Mouse (Mus musculus): ENCODE data around the gene Sp6.
A peak's percentile ranks its signal among the peaks of the same experiment; 100 is the strongest.

Sp6 gene

GRCm38 (mm10) chr11:96982859-96983258 lies 30.3 kb upstream of the Sp6 start, which contains the start of gene Sp2:
Gene Sp2, minus strand, starts transcription at chr11:96982959.
- DNase-seq, result peak in 1 of 2 experiments; percentile 27

DNA sequence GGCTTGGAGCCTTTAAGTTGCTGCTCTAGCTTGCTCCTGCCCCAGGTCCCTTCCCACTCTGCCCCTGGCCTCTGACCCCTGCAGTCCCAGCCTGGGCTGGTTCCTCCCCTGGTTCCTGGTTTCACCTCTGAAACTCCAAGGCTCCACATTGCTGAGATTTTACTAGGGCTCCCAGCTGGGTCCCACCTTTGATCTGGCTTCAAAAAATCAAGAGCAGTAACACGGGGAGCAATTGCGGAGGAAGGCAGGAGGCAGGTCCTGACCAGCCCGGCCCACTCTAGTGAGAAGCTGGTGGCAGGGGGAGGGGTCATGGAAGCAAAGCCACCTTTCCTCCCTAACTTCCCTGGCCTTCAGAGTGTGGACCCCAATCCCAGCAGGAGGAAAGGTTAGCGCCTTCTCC lies 28.3 kb upstream of the Sp6 start:
- DNase-seq, result no peak

GRCm38 (mm10) chr11:96986463-96986862 lies 26.7 kb upstream of the Sp6 start:
- no peak for DNase-seq

DNA sequence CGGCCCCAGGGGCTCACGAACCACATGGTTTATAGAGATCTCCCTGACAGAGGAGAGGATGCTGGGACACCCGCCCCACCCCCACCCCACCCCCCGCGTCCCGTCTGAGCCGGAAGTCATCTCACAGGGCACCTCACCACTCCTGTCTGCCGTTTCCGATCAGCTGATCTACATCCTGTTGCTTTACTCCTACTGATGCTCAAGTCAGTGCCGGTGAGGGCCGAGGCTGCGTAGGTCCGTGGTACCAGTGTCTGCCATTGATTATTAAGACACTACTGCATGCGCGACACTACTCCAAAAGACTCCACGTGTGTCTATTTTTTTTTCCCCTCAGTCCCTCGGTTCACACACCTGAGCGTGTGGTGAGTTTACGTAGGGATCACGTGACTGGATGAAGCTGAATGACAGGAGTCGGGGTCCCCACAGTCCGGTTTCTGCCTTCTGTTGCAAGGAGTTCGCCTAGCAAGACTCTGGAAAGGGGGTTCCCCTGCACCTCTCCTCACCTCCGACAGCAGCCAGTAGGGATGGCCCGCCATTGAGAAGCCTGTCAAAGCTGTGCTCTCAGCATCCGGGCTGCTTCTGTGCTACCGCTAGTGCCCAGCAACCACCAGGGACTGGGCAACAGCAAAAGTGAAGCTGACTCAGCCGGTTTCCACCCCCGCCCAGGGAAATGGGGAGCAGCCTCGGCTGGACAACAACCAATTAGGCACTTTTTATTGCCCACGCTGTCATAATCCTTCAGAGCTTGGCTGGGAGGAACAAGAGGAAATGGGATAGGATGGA lies 25.1 kb upstream of the Sp6 start:
- no peak for DNase-seq

DNA sequence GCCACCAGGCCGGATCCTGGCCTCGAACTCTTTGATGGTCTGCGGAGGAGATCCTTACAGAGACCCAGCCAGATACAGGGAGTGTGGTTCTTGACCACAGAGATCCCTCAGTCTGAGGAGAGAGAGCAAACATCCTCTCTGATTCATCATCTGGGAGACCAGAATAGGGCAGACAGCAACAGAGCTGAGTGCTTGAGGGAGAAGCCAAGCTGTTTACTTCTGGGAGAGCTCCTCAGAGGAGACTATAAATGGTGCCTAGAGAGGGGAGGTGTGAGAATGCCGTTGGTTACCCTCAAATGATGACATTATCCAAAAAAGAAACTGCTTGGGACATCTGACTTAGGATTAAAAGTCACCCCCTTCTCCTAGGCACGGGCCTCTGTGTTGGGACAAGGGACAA lies 21.7 kb upstream of the Sp6 start:
- no peak for DNase-seq

DNA sequence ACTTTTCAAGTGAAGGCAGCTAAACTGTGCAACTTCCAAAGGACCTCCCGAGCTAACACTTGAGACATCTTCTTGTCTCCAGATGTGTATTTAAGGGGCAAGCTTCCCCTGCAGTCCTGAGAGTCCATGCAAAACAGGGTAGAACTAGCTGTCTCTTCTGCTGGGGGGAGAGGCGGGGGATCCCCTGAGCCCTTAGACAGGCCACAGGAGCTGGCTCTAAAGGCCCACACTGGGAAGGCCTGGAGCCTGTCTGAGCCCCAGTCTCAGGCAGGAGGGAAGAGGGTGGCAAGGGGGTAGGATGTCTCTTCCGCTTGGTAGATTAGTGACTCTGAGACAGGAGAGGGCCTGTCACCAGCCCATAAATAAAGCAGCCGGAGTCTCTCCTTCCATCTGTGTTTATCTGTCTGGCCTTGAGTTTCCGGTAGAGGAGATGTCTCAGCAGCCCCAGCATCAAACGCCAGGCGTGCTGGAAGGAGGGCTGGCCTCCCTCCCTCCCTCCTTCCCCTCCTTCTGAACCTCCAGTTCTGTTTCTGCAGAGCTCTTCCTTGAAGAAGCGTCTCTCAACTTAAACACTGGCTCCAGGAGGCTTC lies 20.4 kb upstream of the Sp6 start:
- DNase-seq, result no peak

- DNase-seq, result no peak
Measured at GRCm38 (mm10) chr11:96995031-96995430, 18.2 kb upstream of the Sp6 start.

DNA sequence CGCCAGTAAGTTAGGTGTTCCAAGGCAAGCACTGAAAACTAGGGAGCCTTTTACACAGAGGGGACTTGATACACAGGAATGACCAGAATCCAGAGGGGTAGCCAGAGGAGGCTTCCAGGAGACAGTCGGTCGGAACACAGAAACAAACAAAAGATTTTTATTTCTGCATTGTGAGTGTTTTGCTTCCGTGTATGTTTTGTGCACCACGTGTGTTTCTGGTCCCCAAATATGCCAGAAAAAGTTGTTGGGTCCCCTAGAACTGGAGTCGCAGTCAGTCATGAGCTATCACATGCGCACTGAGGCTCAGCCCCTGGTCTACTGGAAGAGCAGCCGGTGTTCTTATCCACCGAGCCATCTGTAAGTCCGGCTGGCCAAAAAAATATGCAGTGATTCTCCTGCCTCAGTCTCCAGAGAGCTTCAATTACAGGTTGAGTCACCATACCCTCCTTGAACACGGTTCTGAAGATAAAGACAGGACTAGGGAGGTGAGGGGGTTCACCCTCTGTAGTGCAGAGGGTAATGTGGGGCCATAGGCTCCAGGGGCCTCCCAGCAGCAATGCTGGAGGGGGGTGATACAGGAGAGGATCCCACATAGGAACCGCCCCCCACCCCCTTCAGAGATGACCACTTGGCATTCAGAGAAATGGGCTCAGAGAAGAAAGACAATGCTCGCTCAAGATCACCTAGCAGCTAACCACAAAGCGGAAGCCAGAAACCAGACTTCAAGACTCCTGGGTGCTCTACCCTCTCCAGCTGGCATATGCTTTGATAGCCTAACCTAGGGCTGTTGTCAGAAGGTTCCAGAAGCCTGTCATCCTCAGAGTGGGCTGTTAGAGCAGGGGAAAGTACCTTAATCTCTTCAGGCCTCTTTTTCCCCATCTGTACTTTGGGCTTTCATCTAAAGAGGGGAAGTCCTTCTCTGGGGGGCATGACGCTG lies 17.1 kb upstream of the Sp6 start:
- DNase-seq, result no peak

DNA sequence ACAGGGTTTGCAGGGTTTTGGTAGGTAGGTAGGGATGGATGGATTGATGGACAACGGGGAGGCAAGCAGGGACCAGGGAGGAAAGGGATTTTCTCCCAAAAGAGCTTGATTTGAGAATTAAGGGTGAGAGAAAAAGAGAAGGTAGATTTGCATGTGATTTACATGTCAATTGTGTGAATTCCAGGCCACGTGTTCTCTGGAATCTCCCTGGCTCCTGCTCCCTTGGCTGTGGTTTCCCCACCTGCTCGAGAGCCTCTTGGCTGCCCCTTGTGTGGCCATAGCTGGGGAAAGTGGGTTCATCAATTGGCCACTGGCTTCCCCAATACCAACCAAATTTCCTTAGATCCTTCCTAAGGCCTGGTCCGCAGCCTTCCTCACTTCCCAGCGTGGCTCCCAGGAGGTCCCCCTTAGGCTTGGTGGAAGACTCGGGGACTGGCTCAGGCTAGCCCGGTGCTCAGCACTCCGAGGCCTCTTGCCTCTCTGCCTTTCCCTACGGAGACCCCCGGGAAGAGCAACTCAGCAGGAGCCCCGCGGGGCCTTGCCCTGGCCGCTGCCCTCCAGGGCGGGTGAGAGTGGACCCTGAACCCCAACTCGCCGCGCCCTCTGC lies 16.3 kb upstream of the Sp6 start:
- no peak for DNase-seq

- DNase-seq, result peak; percentile 54 to 57
Measured at GRCm38 (mm10) chr11:96997380-96997956, 15.7 kb upstream of the Sp6 start.

- no peak for DNase-seq
Measured at GRCm38 (mm10) chr11:97003170-97003569, 10.0 kb upstream of the Sp6 start.

DNA sequence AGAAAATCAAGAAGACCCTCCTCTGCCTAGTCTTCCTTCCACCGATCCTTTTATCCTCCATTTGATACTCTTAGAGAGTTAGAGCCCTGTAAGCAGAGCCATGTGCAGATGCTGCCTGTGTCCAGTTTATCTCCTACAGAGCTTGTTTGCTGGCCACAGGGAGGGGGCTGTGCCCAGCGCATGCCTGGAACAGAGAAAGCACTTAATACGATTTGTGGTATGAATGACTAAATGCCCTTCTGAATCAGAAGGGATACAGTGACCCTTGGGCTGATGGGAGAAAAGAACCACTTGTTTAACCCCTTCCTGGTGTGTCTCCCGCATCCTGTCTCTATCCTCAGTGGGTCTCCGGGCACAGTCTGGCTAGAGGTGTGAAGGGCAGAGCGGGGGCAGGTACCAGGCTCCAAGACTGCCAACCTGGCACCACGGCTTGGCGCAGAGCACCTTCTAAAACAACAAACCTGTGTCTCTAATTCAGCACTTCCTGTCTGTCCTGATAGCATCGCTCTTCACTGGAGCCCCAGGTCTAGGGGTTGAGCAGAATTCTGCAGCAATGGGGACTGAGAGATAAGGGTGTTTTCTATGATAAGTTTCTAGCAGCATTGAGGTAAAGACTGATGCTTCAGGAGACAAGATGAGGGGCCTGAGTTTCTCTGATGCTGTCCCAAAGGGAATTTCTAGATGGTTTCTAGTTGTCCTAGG lies 6.0 kb upstream of the Sp6 start:
- no peak for DNase-seq

- no peak for DNase-seq
Measured at GRCm38 (mm10) chr11:97009198-97009790, 3.9 kb upstream of the Sp6 start.

DNA sequence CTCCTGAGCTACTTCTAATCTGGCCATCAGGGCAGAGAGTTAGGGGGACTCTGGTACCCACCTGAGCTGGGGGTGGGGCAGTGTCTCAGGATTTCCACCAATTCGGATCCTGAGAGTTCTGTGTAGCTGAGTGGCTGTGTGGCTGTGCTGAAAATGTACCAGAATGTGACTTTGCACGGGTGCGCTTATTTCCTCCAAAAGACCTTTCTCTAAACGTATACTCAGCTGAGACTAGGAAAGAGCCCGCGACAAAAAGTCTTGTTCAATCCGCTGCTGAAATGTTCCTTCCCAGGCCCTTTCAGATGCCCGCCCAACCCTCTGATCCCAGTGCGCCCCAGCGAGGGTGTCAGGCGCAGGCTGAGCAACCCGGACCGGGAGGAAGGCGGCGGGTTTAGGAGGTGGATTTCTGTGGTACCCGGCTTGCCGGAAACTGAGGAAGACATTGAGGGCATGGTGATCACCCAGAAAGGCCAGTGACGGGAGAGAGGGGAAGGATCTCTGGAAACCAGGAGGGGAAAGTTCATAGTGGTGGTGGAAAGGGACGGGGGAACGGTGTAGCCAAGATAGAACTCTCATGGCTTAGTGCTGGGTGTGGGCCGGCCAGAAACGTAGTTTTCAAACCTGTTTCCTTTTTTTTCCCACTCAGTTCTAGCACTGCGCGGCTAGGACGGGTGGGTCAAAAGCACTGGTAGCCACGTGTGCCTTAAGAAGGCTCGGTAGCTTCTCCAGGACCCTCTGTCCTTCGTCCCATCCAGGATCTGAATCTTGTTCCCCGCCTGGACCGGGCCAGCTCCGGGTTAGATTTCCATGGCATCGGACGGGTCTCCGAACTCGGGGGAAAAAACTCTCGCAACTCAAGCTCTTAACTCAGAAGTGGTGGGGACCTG lies 4.7 kb downstream of the Sp6 start:
- DNase-seq, result peak in 1 of 2 experiments; percentile 18

DNA sequence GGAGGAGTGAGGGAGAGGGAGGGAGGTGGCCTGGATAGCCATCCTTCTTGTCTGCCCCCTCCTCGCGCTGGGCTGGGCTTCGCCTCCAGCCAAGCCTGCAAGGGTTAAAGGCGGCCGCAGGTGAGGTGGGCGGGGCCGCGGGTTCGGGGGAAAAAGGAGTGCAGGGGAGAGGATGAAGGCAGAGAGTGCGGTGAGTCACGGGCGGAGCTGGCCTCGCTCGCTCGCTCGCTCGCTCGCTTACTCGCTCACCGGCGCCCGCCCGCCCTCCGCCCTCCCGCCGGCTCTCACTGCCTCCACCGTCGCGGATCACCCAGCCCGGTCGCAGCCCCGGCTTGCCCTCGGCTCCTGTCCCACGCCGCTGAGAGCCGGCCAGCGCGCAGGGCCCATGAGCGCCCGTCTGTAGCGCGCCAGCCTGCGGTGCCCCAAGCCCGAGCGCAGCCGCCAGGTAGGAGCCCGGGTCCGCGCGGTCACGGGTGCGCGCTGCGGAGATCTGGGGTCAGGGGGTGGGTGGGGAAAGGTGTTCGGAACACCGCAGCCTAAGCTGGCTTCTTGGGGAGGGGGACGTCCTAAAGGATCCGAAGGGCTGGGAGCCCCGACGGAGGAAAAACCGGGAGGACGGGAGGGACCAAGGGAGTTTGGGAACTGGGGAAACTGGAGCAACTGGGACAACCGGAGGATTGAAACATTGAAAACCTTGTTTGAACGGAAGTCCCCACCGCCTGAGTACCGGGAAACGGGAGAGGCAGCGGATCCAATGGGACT lies 5.6 kb downstream of the Sp6 start:
- peak in 1 of 2 experiments; percentile 21 for DNase-seq

DNA sequence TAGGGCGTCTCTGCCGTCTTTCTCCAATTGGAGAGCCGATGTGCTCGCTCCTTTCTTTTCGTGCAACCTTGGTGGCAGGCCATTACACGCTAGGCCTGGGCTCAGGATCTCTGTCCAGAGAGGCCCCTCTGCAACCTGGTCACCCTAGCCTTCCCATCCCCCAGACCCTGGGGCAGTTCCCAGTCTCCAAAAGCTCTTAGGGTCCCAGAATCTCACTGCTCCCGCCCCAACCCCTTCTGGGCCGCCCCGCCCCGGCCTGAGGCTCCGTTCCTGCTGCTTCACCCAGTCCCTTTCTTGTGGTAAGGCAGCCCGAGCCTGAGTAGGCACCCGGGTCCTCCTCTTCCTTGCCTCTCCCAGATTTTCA lies 6.1 kb downstream of the Sp6 start:
- DNase-seq, result no peak

- DNase-seq, result peak in 1 of 2 experiments; percentile 18
Measured at GRCm38 (mm10) chr11:97021121-97021765, 8.0 kb downstream of the Sp6 start.

DNA sequence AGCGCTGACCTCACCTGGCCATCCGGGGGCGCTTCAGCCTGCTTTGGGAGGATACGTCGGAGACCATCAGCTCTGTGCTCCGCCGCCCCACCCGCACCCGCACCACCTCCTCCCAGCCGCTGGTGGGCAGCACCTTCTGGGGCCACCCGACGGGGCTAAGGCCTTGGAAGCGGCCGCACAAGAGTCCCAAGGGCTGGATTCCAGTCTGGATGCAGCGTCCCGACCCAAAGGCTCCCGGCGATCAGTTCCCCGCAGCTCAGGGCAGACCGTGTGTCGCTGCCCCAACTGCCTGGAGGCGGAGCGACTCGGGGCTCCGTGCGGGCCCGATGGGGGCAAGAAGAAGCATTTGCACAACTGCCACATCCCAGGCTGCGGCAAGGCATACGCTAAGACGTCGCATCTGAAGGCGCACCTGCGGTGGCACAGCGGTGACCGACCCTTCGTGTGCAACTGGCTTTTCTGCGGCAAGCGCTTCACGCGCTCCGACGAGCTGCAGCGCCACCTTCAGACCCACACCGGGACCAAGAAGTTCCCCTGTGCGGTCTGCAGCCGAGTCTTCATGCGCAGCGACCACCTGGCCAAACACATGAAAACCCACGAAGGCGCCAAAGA lies 8.8 kb downstream of the Sp6 start:
- DNase-seq, result peak; percentile 85 to 89

DNA sequence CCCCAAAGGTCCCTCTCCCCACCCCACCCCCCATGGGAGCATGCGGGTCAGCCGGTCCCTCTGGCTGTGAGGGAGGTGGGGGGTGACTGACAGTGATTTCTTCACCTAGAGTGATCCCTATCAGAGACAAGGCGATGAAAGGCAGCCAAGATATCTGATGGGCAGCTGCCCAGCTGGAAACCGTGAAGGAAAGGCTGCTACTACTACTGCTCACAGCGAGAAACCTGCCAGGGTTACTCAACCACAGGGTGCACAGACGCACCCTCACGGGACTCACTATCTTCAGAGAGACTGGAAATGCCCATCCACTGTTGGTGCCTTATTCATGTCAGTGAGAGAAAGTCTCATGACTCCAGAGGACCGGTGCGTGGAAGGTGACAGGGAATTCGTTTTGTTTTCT lies 11.8 kb downstream of the Sp6 start:
- DNase-seq, result no peak
